Mouse (Mus musculus) gonadal fat pad, adult 2 months (tissue): ENCODE measurements around the gene Prickle2. TPM values are rescaled to one million over a fixed set of nuclear protein-coding genes. Genes with fewer than 3 reads are reported as not detected.

ENCODE experiments used
- DNase-seq: peaks from one replicate; pipeline ENCODE4 v3.0.0-alpha.2; 2012; ENCODE audit warnings: low read depth
- polyA plus RNA-seq: library from polyadenylated mRNA; depleted of rRNA; stranded (reverse); fragments of >200 nt; gene quantifications from 2 replicates; pipeline ENCODE4 v1.2.3, GENCODE M21; 2012; rRNA removed

Gene Prickle2
- polyA plus RNA-seq, 1 experiment: 4.2 TPM

GRCm38 (mm10) chr6:92388681-92389080, 317.3 kb downstream of the Prickle2 start:
- no peak for DNase-seq

DNA sequence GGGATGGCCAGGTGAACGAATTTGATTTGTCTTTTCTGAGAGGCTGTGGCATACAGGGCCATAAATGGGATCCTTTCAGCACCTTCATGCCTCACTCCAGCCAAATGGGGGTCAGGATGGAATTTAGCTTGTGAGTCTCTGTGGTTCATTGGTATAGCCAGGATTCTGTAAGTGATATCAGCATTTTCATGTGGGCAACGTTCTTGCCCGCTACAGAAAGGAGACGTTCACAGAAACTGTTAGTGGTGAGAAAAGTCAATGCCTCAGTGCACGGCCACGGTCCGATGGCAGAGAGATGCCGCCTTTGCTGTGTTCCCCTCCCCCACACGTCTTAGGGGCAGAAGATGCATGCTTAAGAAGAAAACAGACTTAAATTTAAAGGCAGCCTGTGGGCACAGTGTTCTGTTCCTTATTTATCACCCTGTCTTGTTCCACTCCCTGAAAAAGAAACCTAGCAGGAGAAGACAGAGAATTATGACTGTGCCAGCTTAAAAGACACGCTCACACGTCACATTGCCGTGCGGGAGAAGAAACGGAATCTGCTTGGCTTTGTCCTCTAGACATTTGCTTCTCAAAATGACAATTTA, 322.7 kb downstream of the Prickle2 start:
- DNase-seq: no peak

DNA sequence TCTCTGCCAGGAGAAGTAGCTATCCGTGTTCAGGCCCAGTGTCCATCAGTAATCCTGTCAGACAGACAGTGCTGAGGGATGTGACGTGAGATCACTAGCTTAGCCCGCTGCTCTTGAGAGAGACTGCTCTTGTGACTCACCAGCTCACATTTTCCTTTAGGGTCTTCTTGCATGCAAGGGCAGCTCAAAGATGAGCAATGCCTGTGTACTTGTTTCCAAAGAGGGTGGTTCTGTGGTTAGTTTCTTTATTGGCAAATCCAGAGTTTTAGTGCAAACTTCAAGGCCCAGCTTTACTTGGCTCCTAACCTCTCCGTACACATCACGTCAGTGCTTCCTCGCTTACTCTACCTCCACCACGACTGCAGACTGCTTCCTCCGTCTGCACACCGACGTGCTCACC, 324.9 kb downstream of the Prickle2 start:
- DNase-seq: no peak

DNA sequence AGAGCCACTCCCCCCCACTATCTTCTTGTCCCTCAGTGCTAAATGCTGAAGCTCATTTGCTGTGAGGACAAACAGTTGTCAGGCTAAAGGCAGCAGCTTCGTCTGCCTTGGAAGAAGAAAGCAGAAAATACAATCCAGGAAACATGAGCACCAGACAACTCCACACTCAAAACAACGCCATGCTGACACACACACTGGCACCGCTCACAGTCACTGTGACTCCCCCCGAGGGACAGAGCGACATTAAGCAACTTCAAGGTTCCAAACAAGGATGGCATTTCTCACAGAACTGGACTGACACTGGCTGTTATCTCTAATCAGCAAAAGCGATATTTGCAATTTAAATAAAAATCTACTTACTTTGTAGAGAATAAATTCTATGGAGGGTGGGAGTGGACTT, 331.1 kb downstream of the Prickle2 start:
- no peak for DNase-seq

- DNase-seq: no peak
Measured at GRCm38 (mm10) chr6:92370896-92371295, 335.1 kb downstream of the Prickle2 start.

- DNase-seq: no peak
Measured at GRCm38 (mm10) chr6:92347278-92348028, 358.5 kb downstream of the Prickle2 start.

DNA sequence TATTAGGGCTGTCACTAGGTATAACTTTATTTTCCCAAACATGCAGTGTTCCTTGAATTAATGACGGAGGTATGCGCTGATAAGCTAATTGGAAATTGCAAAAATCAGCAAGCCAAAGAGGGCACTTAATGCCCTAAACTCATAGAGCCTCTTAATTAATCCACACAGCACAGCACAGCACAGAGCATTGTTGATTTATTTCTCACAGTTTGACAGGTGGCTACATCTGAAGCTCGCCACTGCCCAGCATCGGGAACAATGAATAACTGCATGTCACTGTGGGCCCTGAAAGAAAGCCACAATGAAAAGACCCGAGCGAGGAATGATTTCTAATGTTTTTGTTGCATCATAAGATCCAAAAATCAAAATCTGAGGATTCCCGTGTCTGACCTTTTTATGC, 359.2 kb downstream of the Prickle2 start:
- DNase-seq: no peak

- no peak for DNase-seq
Measured at GRCm38 (mm10) chr6:92345151-92345550, 360.8 kb downstream of the Prickle2 start.

GRCm38 (mm10) chr6:92344588-92344987, 361.4 kb downstream of the Prickle2 start:
- DNase-seq: no peak

Other genes with a start within 250 kb of the Prickle2 start
- 0.05 and 0.09 TPM in 2 replicates for gene A730049H05Rik, start 110.3 kb upstream of the Prickle2 start, polyA plus RNA-seq
- 0.07 TPM in 1 of 2 replicates, not detected in the other for gene Gm15737, start 163.2 kb upstream of the Prickle2 start, polyA plus RNA-seq
- gene Adamts9, start 237.3 kb upstream of the Prickle2 start, polyA plus RNA-seq: 12.4 and 16.3 TPM in 2 replicates